Mouse (Mus musculus) lung, postnatal 36 days (tissue): ENCODE results near the gene Bcor.

ENCODE experiments used
- DNase-seq: peaks from one replicate; pipeline ENCODE4 v3.0.0; 2022; ENCODE audit warnings: mixed read lengths

Gene Bcor

GRCm38 (mm10) chrX:12085949-12086348 lies 74.2 kb downstream of the Bcor start:
- DNase-seq, result no peak

DNA sequence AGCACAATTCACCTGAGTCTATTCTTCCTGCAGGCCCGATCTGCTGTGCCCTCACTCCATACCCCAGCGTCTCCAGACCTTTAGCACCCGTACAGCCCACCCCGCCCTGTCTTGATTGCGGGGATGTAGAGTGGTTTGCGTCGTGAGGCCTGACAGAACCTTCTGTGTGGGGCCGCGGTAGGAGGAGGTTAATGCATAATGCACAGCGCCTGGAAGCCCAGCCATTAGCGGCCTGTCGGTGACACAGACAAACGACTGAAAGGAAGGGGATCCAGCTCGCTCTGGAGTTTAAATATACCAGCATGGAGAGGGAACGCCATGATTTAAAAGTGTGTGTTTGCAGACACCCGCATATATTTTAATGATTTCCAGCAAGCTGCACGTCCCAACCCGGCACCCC lies 74.9 kb downstream of the Bcor start:
- DNase-seq, result no peak

- no peak for DNase-seq
Observed at GRCm38 (mm10) chrX:12084698-12085097, 75.5 kb downstream of the Bcor start.

- DNase-seq, result no peak
Observed at GRCm38 (mm10) chrX:12083631-12084030, 76.5 kb downstream of the Bcor start.

GRCm38 (mm10) chrX:12082736-12083135 lies 77.4 kb downstream of the Bcor start:
- no peak for DNase-seq

DNA sequence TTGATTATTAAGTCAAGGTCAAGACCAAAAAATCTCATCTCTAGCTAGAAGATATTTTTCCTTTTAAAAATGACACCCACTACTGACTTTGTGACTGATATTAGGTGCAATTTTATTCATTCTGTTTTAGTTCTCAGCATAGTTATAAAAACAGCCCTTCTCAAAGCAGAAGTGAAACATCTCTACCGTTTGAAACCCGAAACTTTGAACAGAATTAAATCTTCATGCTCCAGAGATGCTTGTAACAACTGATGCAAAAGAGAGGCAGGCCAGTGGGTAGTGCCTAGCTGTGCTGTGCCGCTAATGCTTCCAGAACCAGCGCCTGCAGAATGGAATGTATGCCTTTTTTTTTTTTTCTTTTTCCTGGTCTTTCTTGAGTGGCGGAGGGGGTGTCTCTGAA lies 78.0 kb downstream of the Bcor start:
- no peak for DNase-seq

GRCm38 (mm10) chrX:12081741-12082155 lies 78.4 kb downstream of the Bcor start:
- DNase-seq, result no peak

DNA sequence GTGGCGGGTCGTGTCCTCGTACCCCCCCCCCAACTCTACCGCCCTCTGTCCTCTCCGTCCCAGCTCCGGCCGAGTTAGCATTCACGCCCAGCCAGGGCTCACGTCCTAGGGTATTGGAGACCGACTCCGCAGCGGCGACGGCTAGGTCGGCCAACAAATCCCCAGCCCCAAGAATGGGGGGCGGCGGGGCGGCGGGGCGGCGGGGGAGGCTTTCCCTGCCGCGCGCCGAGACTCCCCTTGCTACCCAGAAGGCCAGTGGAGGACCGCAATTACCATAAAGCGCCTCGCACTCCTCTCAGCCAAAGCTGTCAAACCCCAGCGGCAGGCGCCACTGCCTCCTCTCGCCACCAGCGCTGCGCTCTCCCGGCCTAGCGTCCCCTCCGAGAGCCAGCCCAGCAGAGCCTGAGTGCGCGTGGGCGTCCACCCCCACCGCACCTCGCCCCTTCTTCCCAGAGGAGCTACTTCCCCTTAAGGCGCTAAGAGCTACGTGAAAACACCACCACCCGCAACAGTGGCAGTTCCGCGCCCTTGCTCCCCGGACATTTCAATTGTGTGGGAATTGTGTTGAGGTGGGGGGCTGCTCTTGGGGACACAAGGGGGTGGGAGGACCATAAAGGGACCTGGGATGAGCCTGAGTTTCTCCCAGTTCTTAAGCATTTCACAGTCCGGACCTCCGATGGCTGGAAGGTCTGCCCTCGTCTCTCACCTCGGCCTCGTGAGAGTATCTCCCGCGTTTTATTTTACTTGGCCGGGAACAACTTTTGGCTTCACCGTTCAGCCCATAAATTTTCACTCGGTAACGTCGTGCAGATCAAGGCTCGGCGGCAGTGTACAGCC lies 79.0 kb downstream of the Bcor start:
- DNase-seq, result peak; percentile 42

DNA sequence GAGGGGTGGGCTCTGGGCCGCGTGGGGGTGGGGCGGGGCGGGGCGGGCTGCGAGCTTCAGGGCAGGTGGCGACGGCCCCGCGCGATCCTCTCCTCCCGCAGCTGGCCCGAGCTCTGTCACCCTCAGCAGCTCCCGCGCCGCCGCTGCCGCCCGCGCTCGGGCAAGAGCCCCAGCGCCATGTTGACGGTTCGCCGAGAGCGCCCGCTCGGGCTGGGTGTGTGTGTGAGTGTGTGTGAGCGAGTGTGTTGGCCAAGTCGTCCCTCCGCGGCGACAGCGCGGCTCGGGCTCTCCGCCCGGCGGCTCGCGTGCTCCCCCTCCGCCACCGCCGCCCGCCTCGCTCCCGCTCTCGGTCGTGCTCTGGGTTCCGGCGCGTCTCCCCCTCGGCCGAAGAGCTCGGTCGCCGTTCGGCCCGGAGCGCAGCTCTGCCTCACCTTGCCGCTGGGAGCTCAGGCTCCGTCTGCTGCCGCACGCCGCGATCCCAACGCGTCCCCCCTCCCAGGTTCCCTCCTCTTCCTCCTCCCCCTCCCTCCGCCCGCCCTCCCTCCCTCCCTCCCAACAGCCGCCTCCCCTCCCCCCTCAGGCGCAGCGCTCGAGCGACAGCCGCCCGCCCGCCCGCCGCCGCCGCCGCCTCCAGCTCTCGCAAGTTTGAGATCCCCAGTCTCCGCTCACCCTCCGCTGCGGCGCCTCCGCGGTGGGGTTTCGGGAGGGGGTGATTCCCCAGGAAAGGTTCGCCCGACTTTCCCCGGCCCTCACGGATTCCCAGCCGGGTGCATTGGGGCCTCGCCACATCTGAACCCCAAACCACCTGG lies 79.9 kb downstream of the Bcor start:
- peak; percentile 59 for DNase-seq

DNA sequence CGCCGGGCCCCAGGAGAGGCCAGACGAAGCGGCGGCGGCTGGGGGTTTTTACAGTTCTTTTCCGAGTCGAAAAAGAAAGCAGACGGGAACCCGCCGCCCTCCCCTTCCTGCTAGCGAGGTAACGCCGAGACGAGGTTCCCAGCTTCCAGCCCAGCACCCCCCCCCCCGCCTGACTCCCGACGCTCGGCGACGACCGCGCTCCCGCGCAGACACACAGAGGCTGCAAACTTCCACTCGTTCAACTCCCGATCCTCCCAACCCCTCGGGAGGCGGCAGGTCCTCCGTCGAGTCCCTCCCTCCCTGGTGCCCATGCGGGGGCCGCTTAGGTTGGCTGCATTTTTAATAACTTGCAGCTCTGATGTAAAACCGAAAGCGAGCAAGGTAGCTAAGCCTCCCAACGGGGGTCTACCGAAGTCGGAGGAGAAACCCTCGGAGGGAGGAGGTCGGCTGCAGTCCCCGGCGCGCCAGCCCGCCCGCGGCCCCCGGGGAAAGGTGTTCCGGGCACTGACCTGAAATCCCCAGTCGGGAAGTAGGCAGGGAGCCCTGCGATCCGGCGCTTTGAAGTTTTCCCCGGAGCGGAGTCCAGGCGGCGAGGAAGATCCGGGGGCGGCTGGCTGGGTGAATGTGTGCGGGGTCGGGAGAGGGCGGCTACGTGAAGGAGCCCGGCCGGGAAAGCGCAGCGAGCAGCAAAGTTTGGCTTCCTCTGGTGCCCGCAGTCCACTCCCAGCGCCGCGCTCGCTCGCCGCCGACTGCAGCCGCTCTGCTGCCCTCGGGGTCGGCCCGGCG lies 80.7 kb downstream of the Bcor start:
- DNase-seq, result peak; percentile 51

GRCm38 (mm10) chrX:12079059-12079308 lies 81.2 kb downstream of the Bcor start:
- DNase-seq, result no peak

- DNase-seq, result peak; percentile 52
Observed at GRCm38 (mm10) chrX:12078195-12079058, 81.7 kb downstream of the Bcor start.

DNA sequence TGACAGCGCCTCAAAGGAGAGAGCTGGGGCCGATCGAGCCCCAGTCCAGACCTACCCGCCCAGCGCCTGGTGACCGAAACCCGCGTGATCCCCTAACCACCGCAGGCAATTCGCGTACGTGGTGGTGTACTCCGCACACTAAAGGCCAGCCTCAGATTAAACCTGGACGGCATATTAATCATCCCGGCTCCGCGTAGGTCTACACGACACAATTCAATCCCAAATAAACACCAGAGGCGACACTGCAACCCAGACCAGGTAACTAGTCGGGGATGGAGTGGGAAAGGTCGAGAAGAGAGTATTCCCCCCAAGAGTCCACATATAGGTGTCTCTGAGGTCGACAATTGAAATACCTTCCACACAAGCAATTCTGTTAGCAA lies 82.6 kb downstream of the Bcor start:
- no peak for DNase-seq

DNA sequence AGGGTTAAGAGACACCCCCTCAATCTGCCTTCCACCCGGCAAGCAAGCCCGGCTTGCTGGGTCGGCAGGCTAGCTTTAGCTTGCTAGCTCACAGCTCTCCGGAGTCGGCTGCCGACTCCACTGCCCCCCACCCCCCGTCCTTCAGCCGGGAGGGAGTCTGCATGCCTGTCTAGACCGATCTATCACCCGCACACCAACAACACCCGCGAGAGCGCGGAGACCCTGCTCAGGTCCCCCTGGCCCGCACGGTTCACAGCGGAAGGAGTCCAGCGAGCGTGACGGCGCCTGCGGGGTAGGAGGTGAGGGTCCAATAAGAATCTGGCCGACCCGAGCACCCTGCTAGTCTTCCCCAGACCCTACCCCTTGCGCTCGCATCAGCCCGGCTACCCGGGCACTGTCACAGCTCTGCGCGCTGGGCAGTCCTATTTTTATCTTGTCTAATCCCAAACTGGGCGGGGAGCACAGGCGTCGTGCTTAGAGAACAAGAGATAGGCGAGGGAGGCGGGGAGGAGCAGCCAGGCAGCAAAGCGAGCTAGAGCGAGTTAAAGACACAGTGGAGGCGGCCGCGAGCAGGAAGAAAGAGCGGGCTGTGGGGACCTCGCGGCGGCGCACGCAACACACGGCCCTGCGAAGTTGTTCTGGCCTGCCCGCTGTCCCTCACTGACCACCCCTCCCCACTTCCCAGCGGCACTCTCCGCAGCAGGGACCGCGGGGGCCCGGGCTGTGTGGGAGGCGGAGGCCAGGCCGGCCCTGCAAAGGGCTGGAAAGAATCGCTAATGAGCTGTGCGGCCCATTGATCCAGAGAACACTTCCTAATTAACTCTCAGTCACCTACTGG lies 83.2 kb downstream of the Bcor start:
- DNase-seq, result peak; percentile 72

DNA sequence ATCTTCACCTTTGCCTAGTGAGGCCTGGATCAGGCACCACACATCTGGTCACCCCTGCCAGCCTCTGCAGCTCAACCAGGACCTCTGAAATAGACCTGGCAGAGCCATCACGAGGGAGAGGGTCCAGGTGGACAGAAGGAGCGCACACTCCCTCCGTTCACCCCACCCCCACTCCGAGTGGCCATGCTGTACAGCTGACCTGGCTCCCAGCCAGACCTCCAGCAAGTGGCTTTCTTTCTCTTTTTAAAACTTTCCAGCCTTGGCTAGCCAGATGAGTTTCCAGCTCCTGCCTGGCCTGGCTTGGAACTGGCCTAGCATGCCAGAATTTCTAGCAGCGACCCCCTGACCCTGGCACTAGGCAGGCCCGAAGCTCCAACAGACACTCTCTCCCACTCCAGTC lies 87.4 kb downstream of the Bcor start:
- DNase-seq, result no peak

DNA sequence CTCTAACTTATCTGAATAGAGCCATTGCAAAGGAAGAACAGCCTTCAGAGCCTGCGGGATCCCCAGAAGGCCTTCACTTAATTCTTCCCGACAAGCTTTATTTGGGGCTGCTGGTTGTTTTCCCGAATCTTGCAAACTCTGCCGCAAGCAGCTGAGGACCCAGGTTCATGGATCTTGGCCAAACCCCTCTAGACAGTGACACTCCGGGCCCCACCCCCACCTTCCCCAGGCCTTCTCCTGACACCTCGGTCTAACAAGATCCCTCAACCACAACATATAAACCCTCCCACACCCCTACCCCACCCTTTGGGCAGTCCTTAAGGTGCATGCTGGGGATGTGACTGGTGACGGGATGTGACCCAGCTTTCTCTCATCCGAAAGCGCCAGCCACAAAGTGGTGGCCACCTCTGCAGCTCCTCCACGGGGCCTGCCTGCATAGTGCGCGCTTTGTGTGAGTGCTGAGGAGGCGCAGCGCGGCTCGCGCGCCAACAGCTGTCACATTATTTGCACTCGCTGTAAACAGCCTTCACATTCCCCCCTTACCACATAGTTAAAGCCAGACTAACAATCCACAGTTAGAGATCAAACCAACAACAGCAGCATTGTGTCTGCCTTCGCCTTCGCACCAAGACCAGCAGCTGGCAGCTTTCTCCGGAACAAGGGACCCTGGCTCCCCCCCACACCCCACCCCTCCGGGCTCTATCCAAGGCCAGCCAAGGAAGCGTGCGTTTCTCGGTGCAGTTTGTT lies 91.0 kb downstream of the Bcor start:
- peak; percentile 60 for DNase-seq

- DNase-seq, result peak; percentile 40
Observed at GRCm38 (mm10) chrX:12067851-12068510, 92.2 kb downstream of the Bcor start.

GRCm38 (mm10) chrX:12067031-12067430 lies 93.1 kb downstream of the Bcor start:
- no peak for DNase-seq

DNA sequence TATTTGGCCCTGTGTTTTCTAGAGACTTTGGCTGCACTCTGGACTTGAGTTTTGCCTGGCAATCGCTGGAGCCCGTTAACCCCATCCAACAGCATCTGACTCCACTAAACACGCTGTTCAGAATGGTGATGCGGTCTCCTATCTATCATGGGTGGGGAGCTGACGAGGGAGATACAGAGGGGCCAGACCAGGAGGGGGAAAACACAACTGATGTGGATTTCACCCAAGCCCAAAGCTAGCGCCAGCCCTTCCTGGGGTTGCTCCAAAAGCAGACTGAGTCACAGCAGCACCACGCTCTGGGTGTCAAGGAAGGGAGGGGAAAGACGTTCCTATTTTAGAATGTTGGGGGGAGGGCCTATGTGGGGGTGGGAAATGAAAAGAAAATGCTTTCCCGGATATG lies 94.4 kb downstream of the Bcor start:
- DNase-seq, result no peak

- no peak for DNase-seq
Observed at GRCm38 (mm10) chrX:12062932-12063260, 97.3 kb downstream of the Bcor start.
